Mouse (Mus musculus): ENCODE data around the gene Armc9.

DNA sequence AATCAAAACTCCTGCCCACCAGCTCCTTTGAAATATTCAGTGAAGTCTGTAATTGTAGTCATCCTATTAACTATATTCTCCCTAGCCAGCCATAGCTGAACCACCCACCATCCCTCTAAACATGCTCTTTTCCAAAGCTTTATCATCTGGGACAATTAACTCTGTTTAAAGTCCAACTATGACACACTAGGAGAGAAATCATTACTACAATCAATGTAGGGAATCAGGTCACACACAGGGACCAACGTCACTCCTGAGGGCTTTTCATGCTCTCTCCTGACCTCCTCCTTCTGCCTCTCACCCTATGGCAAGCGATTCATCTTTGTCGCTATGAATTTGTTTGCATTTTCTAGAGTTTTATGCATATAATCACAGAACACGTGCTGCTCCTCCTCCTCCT lies 132.9 kb downstream of the Armc9 start:
- no peak for TF ChIP-seq GATA1 (IDR thresholded peaks at IDR 0.05; ENCODE audit: low read length)
- no peak for TF ChIP-seq TAL1 (IDR thresholded peaks at IDR 0.05; ENCODE audit: low read length)
